Mouse (Mus musculus) stomach, embryonic 16.5 days (tissue): ENCODE measurements around the gene Ralbp1. TPM values are rescaled to one million over a fixed set of nuclear protein-coding genes. Genes with fewer than 3 reads are reported as not detected.
A peak's percentile ranks its signal among the peaks of the same experiment; 100 is the strongest.

ENCODE experiments used
- ATAC-seq: fragments of 200-750 bp; cut with Nextera tagmentation; 2 replicates; pipeline ENCODE4 v1.8.0; 2017; ENCODE audit warnings: moderate number of reproducible peaks, moderate TSS enrichment; ENCODE audit not compliant: insufficient read depth, low FRiP score
- H3K27ac ChIP-seq: fragments of 300-500 bp; sonication (generic); 2 replicates; pipeline ENCODE4 v1.5.1; 2014; ENCODE audit warnings: low read length
- H3K27me3 ChIP-seq: fragments of 300-500 bp; sonication (generic); 2 replicates; pipeline ENCODE4 v1.6.1; 2014; ENCODE audit warnings: low read length, control low read depth, mixed read lengths; ENCODE audit not compliant: control insufficient read depth, insufficient read depth
- H3K36me3 ChIP-seq: fragments of 300-500 bp; sonication (generic); 2 replicates; pipeline ENCODE4 v1.6.1; 2014; ENCODE audit warnings: low read length; ENCODE audit not compliant: control insufficient read depth, insufficient read depth
- H3K4me1 ChIP-seq: fragments of 300-500 bp; sonication (generic); 2 replicates; pipeline ENCODE4 v1.6.1; 2014; ENCODE audit warnings: low read length, control low read depth, mixed read lengths; ENCODE audit not compliant: control insufficient read depth, insufficient read depth
- H3K4me2 ChIP-seq: fragments of 300-500 bp; sonication (generic); 2 replicates; pipeline ENCODE4 v1.6.1; 2014; ENCODE audit warnings: low read depth, low read length, mixed read lengths
- H3K4me3 ChIP-seq: fragments of 300-500 bp; sonication (generic); replicated peaks from 2 replicates; pipeline ENCODE4 v1.5.1; 2014; ENCODE audit warnings: mild to moderate bottlenecking, low read length
- H3K9ac ChIP-seq: fragments of 300-500 bp; sonication (generic); 2 replicates; pipeline ENCODE4 v1.6.1; 2014; ENCODE audit warnings: low read length
- H3K9me3 ChIP-seq: fragments of 300-500 bp; sonication (generic); replicated peaks from 2 replicates; pipeline ENCODE4 v1.6.1; 2016; ENCODE audit warnings: low read length, control low read depth; ENCODE audit not compliant: control insufficient read depth
- WGBS: fragments of 180-500 bp; shearing (Covaris S2); extraction: QIAGEN DNeasy Blood & Tissue Kit; methylation state at CpG from one replicate; pipeline ENCODE4 v1.1.7; 2014; 5-methylcytosine and 5-hydroxymethylcytosine counted together
- polyA plus RNA-seq: library from polyadenylated mRNA; unstranded; fragments of >200 nt; fragmentation: Nextera tagmentation; extraction: Ambion mirVana; gene quantifications from 2 replicates; pipeline ENCODE4 v1.2.1, GENCODE M21; 2015

Ralbp1 gene
- polyA plus RNA-seq, 1 experiment from 2014 or later: 87.0 TPM

DNA sequence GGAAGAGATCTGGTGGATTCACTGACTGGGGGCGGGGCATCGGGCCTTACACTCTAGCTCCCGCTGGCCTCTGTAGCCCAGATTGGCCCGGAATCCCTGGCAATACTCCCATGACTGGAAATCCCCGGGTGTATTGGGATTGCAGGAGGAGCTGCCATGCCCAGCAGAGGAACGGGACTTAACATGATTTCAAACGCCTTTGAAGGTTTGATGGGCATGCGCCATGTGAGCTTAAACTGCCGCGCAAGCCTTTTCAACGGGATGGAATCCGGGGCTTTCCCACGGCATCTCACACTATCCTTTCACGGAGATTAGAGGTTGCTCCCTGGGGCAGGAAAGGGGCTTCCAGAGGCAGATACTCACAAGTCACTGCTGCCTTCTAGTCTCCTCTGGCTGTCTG lies 19.6 kb upstream of the Ralbp1 start:
- 82% methylated on average over 14 of the region's 14 CpGs for WGBS
- Histone ChIP-seq H3K9me3 (peaks cover 6% of the 10 kb centered on the region; the same call in 1 of the 2 replicates), H3K36me3 (no peaks in the 10 kb centered on the region), H3K27ac (peak overlapping the region; percentile 91; the same call in 1 of the 2 replicates), H3K9ac (no peak overlapping the region), H3K4me1 (peaks cover 20% of the 10 kb centered on the region), H3K4me3 (no peak overlapping the region), H3K4me2 (no peak overlapping the region), H3K27me3 (no peaks in the 10 kb centered on the region)
- ATAC-seq: no peak

DNA sequence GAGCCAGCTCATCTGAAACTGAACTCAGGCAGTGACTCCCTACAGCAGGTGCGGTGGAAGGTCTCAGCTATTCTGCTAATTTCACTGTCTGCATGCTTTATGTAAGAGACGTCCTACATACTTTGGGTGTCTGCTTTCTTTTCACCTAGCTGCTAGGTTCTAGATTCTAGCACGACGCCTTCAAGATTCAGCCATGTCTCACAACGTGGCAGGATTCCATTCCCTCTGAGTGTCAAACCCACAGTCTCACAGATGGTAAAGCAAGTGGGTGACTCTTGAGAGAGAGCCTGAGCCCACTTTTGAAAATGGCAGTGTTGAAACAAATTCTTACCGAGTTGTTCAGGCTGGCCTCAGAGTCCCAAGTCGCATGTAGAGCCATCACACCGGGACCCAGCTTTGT lies 18.2 kb upstream of the Ralbp1 start:
- no peak for ATAC-seq
- no peaks in the 10 kb centered on the region for H3K27me3 ChIP-seq
- H3K9me3 ChIP-seq: peaks cover 6% of the 10 kb centered on the region; the same call in 1 of the 2 replicates
- no peak overlapping the region for H3K4me3 ChIP-seq
- 89% methylated on average over 8 of the region's 8 CpGs for WGBS
- no peak overlapping the region for H3K4me2 ChIP-seq
- no peak overlapping the region for H3K27ac ChIP-seq
- no peaks in the 10 kb centered on the region for H3K36me3 ChIP-seq
- peaks cover 20% of the 10 kb centered on the region for H3K4me1 ChIP-seq
- H3K9ac ChIP-seq: no peak overlapping the region

DNA sequence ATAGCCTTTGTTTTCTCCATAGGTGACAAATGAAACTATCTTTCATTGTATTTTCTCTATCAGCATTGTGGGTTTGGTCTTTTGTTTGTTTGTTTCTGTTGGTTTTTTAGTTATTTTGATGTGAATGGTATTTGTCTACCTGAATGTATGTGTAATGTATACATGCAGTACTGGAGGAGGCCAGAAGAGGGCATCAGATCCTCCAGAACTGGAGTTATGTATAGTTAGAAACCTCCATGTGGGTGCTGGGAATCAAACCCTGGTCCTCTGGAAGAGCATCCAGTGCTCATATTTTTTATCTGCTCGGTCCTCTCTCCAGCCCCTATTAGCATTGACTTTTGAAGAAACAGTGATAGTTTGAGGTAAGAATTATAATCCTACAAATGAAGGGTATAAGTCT lies 17.4 kb upstream of the Ralbp1 start:
- Histone ChIP-seq H3K27ac (no peak overlapping the region), H3K27me3 (no peaks in the 10 kb centered on the region), H3K4me2 (no peak overlapping the region), H3K4me3 (no peak overlapping the region), H3K9me3 (peaks cover 6% of the 10 kb centered on the region; the same call in 1 of the 2 replicates), H3K36me3 (no peaks in the 10 kb centered on the region), H3K9ac (no peak overlapping the region), H3K4me1 (peaks cover 20% of the 10 kb centered on the region)
- 97% methylated on average over 1 of the region's 1 CpGs for WGBS
- ATAC-seq: no peak

DNA sequence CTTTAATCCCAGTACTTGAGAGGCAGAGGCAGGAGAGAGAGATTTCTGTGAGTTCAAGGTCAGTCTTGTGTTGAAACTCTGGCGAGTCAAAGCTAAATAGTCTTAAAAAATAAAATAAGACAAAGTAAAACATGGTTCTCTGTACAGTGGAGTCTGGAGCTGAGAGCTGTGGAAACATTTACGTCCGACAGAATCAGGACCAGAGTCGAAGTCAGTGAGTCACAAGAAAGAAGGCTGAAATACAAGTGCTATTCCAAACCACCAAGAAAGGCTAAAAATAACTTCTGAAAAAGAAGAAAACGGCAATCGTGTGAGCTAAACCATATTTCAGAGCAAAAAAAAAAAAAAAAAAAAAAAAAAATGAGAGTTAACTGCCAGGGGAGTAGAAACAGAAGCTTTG lies 16.7 kb upstream of the Ralbp1 start:
- Histone ChIP-seq H3K4me3 (no peak overlapping the region), H3K9ac (no peak overlapping the region), H3K4me2 (no peak overlapping the region), H3K27me3 (no peaks in the 10 kb centered on the region), H3K4me1 (peaks cover 16% of the 10 kb centered on the region), H3K27ac (no peak overlapping the region), H3K36me3 (no peaks in the 10 kb centered on the region), H3K9me3 (peaks cover 6% of the 10 kb centered on the region; the same call in 1 of the 2 replicates)
- WGBS: 69% methylated on average over 6 of the region's 6 CpGs
- ATAC-seq: no peak

DNA sequence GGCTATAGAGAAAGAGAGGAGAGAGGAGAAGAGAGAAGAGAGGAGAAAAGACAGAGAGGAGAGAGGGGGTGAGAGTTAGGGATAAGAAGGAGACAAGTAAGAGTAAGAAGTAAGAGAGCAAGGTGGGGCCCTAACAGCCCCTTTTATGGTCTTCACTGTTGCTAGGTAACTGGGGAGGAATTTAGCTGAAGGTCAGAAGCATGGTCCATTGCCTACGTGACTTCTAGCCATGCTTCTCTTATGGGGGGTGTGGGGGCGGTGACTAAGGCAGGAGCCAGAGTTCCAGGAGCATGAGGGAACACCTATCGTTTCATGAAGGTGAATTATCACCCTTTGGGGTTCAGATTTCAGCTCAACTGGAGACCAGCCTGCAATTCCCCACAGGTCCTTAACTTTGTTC lies 10.4 kb upstream of the Ralbp1 start:
- Histone ChIP-seq H3K9ac (no peak overlapping the region), H3K4me1 (no peaks in the 10 kb centered on the region), H3K4me2 (no peak overlapping the region), H3K27ac (no peak overlapping the region), H3K36me3 (no peaks in the 10 kb centered on the region), H3K4me3 (no peak overlapping the region), H3K27me3 (no peaks in the 10 kb centered on the region), H3K9me3 (no peaks in the 10 kb centered on the region; the same call in 1 of the 2 replicates)
- ATAC-seq: no peak
- WGBS: 72% methylated on average over 3 of the region's 3 CpGs

DNA sequence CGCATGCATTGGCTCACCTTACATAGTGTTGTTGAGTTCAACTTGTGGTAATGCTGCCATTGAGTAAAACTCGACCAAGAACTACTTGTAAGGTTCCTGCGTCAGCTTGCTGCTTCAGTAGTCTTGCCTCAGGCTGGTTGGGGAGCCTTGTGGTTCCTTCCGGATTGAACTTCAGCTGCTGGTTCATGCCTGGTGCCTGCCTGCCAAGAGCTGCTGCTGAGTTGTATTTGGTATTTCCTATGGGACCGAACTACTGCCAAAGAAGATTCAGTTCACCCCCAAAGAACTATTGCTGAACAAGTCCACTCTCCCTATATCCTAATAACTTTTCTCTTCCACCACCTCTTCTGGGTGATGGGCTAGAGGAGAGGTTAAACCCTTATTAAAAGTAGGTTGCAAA lies 3.9 kb upstream of the Ralbp1 start:
- WGBS: 84% methylated on average over 5 of the region's 5 CpGs

DNA sequence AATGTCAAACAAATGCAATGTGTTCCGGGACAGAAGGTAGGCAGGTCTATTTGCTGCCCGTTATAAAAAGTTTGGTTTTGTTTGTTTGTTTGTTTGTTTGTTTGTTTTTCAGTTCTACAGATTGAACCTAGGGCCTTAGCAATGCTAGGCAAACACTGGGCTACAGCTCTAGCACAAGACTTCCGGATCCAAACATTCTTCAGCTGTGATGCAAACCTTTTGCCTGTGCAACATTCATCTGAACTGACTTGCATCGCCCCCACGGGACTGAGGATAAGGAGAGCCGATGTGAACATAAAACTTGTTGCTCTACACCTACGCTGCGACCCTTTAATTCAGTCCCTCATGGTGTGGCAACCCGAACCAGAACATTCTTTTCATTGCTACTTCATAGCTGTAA lies 973 bp upstream of the Ralbp1 start:
- ATAC-seq: no peak
- 56% methylated on average over 9 of the region's 9 CpGs for WGBS
- peak overlapping the region; percentile 99 for H3K27ac ChIP-seq
- no peaks in the 10 kb centered on the region for H3K27me3 ChIP-seq
- H3K4me1 ChIP-seq: peaks cover 23% of the 10 kb centered on the region
- peak overlapping the region; percentile 92 for H3K9ac ChIP-seq
- peak overlapping the region; percentile 83 for H3K4me2 ChIP-seq
- H3K4me3 ChIP-seq: peak overlapping the region; percentile 92
- no peaks in the 10 kb centered on the region for H3K9me3 ChIP-seq
- no peaks in the 10 kb centered on the region for H3K36me3 ChIP-seq

More for the DNA sequence above, 3.9 kb upstream of the Ralbp1 start:
- H3K9ac ChIP-seq: no peak overlapping the region
- no peaks in the 10 kb centered on the region for H3K27me3 ChIP-seq
- no peak overlapping the region for H3K27ac ChIP-seq
- H3K4me2 ChIP-seq: no peak overlapping the region
- peaks cover 7% of the 10 kb centered on the region; the same call in 1 of the 2 replicates for H3K4me1 ChIP-seq
- ATAC-seq: no peak
- no peaks in the 10 kb centered on the region for H3K36me3 ChIP-seq
- no peak overlapping the region for H3K4me3 ChIP-seq
- no peaks in the 10 kb centered on the region for H3K9me3 ChIP-seq

DNA sequence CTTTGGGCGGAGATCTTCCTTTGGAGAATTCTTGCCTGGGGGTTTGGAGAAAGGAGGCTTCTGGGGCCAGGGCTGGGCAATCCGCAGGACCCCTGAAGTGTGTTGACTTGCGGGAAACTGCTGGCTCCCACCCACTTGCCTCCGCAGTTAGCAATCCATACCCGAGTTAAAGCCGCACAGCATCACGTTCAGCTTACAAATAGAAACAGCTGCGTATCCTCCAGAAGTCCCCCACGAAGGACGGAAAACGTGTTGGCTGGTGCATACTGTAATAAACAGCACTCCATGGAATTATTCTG lies 251 bp downstream of the Ralbp1 start:
- peak overlapping the region; percentile 99 for H3K27ac ChIP-seq
- no peaks in the 10 kb centered on the region for H3K9me3 ChIP-seq
- ATAC-seq: no peak
- H3K4me2 ChIP-seq: peak overlapping the region; percentile 83
- peak overlapping the region; percentile 92 for H3K4me3 ChIP-seq
- WGBS: 0% methylated on average over 11 of the region's 11 CpGs
- no peaks in the 10 kb centered on the region for H3K36me3 ChIP-seq
- peaks cover 23% of the 10 kb centered on the region for H3K4me1 ChIP-seq
- no peaks in the 10 kb centered on the region for H3K27me3 ChIP-seq
- peak overlapping the region; percentile 92 for H3K9ac ChIP-seq

DNA sequence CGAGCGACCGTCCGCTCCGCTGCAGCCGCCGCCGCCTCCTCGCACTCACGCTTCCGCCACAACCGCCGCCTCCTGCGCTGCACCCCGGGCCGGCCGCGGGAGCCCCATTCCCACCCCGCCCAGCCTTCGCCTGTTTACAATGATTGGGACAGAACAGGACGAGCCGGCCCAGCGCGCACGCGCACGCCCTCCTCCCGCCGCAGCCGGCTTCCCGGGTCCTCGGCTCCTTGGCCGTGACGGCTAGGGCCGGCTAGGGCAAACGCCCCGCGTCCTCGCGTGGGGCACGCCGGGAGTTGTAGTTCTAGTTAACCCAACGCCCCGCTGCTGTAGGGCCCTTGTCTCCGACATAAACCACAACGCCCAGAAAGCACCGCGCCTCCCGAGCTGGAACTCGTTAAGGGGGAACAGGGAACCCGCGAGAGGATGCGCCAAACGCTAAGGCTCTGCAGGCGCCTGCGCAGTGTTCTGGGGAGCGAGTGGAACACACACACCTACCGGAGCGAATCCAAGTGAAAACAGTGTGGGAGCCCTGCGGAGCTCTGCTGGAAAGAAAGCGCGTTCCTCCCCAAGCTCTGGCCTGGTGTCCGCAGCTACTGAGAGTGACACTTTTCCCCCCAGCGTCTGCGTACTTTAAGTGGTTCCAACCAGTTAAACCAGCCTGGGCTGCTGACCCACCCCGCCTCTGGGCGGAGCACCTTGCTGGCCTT lies 754 bp downstream of the Ralbp1 start:
- Histone ChIP-seq H3K36me3 (no peaks in the 10 kb centered on the region), H3K9me3 (no peaks in the 10 kb centered on the region), H3K27me3 (no peaks in the 10 kb centered on the region), H3K4me2 (peak overlapping the region; percentile 83), H3K4me1 (peaks cover 23% of the 10 kb centered on the region), H3K27ac (peak overlapping the region; percentile 99), H3K9ac (peak overlapping the region; percentile 92), H3K4me3 (peak overlapping the region; percentile 92)
- ATAC-seq: peak; percentile 99
- WGBS: under 1% methylated on average over 66 of the region's 67 CpGs
